Comparison of ENCODE assay signal across 18 mouse cellular contexts in the genomic region with DNA sequence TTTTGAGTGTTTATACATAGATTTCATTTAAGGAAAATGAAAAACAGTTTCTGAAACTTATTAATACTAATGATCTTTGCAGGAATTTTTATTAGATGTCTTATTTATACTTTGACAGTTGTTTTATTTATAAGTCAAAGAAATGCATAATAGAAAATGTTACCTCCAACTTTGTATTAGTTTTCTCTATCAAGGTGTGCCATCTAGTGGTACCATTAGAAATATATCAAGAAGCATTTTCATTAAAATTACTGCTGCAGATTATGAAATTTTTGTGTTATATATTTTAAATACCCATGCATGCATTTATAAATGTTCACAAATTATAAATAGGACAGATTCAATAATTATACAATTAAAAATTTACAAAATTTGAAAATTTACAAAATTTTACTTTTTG.
A peak's percentile ranks its signal among the peaks of the same experiment; 100 is the strongest.
DNase-seq lines count a peak whose midpoint lies in the region; ATAC-seq and TF ChIP-seq lines count a peak whose summit lies in the region.
"Had no signal": no experiment of that assay in that cellular context is flagged by ENCODE, and none has a peak within 500 bp of the region (broad histone marks: within the 10 kb centered on the region; RNA-seq: fewer than 3 reads in every experiment).

No protein-coding gene starts in this region.

- peak; percentile 50 for DNase-seq in hindbrain, postnatal 0 days (ENCODE audit: low spot score)
- DNase-seq in hindbrain, embryonic 11.5 days (ENCODE audit: low spot score), result no peak
- DNase-seq in lung, postnatal 0 days (ENCODE audit: low spot score), result peak; percentile 40
- DNase-seq in lung, postnatal 4 days, result no peak
- peak; percentile 20 for DNase-seq in NIH3T3 (ENCODE audit: low read depth)
- no peak for DNase-seq in stomach, postnatal 0 days (ENCODE audit: low spot score)
- no peak for DNase-seq in gastrocnemius, postnatal 10 days
- DNase-seq: cerebellum, adult 11-12 months; gastrocnemius, postnatal 25 days; heart, postnatal 4 days; kidney, postnatal 14 days; layer of hippocampus, adult 9-11 months; lung, postnatal 36 days; right cerebral cortex, postnatal 4 days had no signal

- TF ChIP-seq EP300 in lung, postnatal 0 days (IDR thresholded peaks at IDR 0.05), result no peak
- TF ChIP-seq EP300 in stomach, postnatal 0 days (optimal IDR thresholded peaks at IDR 0.05), result no peak

- no peak for ATAC-seq in hindbrain, postnatal 0 days
- ATAC-seq in hindbrain, embryonic 11.5 days (ENCODE audit: low FRiP score), result no peak
- no peak for ATAC-seq in lung, postnatal 0 days
- no peak for ATAC-seq in stomach, postnatal 0 days (ENCODE audit: low FRiP score, low TSS enrichment)
- ATAC-seq: intestine, embryonic 16.5 days; liver, embryonic 12.5 days; midbrain, embryonic 15.5 days had no signal

- no peak overlapping the region for H3K4me3 ChIP-seq in hindbrain, postnatal 0 days (ENCODE audit: low read length)
- H3K4me3 ChIP-seq in hindbrain, embryonic 11.5 days (ENCODE audit: low read depth, low read length), result no peak overlapping the region
- no peak overlapping the region for H3K4me3 ChIP-seq in lung, postnatal 0 days (ENCODE audit: low read depth, low read length)
- H3K4me3 ChIP-seq in stomach, postnatal 0 days (ENCODE audit: low read depth, low read length), result no peak overlapping the region
- H3K4me3 ChIP-seq: heart, embryonic 12.5 days; liver, embryonic 12.5 days; midbrain, embryonic 15.5 days had no signal

- H3K27me3 ChIP-seq in hindbrain, postnatal 0 days (ENCODE audit: insufficient read depth, low read length), result no peaks in the 10 kb centered on the region
- H3K27me3 ChIP-seq in hindbrain, embryonic 11.5 days (ENCODE audit: control insufficient read depth, insufficient read depth, low read length), result no peaks in the 10 kb centered on the region
- no peaks in the 10 kb centered on the region for H3K27me3 ChIP-seq in lung, postnatal 0 days (replicated peaks; ENCODE audit: insufficient read depth, low read length)
- no peaks in the 10 kb centered on the region for H3K27me3 ChIP-seq in stomach, postnatal 0 days (ENCODE audit: control insufficient read depth, insufficient read depth, low read length)
- H3K27me3 ChIP-seq: heart, embryonic 12.5 days; liver, embryonic 12.5 days; midbrain, embryonic 15.5 days had no signal

- no peaks in the 10 kb centered on the region for H3K9me3 ChIP-seq in hindbrain, postnatal 0 days (ENCODE audit: low read length)
- H3K9me3 ChIP-seq in hindbrain, embryonic 11.5 days (ENCODE audit: control insufficient read depth, low read length), result no peaks in the 10 kb centered on the region
- H3K9me3 ChIP-seq in lung, postnatal 0 days (ENCODE audit: low read length), result no peaks in the 10 kb centered on the region
- no peaks in the 10 kb centered on the region for H3K9me3 ChIP-seq in stomach, postnatal 0 days (ENCODE audit: control insufficient read depth, low read length)
- H3K9me3 ChIP-seq: heart, embryonic 12.5 days; liver, embryonic 12.5 days; midbrain, embryonic 15.5 days had no signal

- H3K27ac ChIP-seq in hindbrain, postnatal 0 days, result no peak overlapping the region
- no peak overlapping the region for H3K27ac ChIP-seq in hindbrain, embryonic 11.5 days (ENCODE audit: low read depth, low read length)
- no peak overlapping the region for H3K27ac ChIP-seq in lung, postnatal 0 days (ENCODE audit: low read length)
- H3K27ac ChIP-seq in stomach, postnatal 0 days (replicated peaks), result no peak overlapping the region
- H3K27ac ChIP-seq: liver, embryonic 12.5 days; midbrain, embryonic 15.5 days had no signal

- H3K36me3 ChIP-seq in hindbrain, postnatal 0 days (ENCODE audit: insufficient read depth, low read length), result no peaks in the 10 kb centered on the region
- H3K36me3 ChIP-seq in hindbrain, embryonic 11.5 days (ENCODE audit: control insufficient read depth, insufficient read depth, low read length), result no peaks in the 10 kb centered on the region
- H3K36me3 ChIP-seq in lung, postnatal 0 days (ENCODE audit: insufficient read depth, low read length), result no peaks in the 10 kb centered on the region
- no peaks in the 10 kb centered on the region for H3K36me3 ChIP-seq in stomach, postnatal 0 days (ENCODE audit: control insufficient read depth, insufficient read depth, low read length)
- H3K36me3 ChIP-seq: heart, embryonic 12.5 days; liver, embryonic 12.5 days; midbrain, embryonic 15.5 days had no signal

- TF ChIP-seq CTCF in hindbrain, postnatal 0 days (IDR thresholded peaks at IDR 0.05; ENCODE audit: low read depth), result peak; percentile 56
- peak; percentile 26 for TF ChIP-seq CTCF in lung, postnatal 0 days (IDR thresholded peaks at IDR 0.05)
- TF ChIP-seq CTCF in stomach, postnatal 0 days (IDR thresholded peaks at IDR 0.05; ENCODE audit: low read depth), result peak; percentile 63

- no peaks in the 10 kb centered on the region for H3K4me1 ChIP-seq in hindbrain, postnatal 0 days (ENCODE audit: insufficient read depth, low read length)
- no peaks in the 10 kb centered on the region for H3K4me1 ChIP-seq in hindbrain, embryonic 11.5 days (replicated peaks; ENCODE audit: control insufficient read depth, insufficient read depth, low read length)
- no peaks in the 10 kb centered on the region for H3K4me1 ChIP-seq in lung, postnatal 0 days (ENCODE audit: insufficient read depth, low read depth, low read length)
- H3K4me1 ChIP-seq in stomach, postnatal 0 days (replicated peaks; ENCODE audit: control insufficient read depth, insufficient read depth), result no peaks in the 10 kb centered on the region
- H3K4me1 ChIP-seq: heart, embryonic 12.5 days; liver, embryonic 12.5 days; midbrain, embryonic 15.5 days had no signal

- H3K9ac ChIP-seq in hindbrain, postnatal 0 days (replicated peaks; ENCODE audit: low read length), result no peak overlapping the region
- no peak overlapping the region for H3K9ac ChIP-seq in hindbrain, embryonic 11.5 days (ENCODE audit: low read depth, low read length)
- no peak overlapping the region for H3K9ac ChIP-seq in lung, postnatal 0 days (replicated peaks; ENCODE audit: low read depth)
- H3K9ac ChIP-seq in stomach, postnatal 0 days (ENCODE audit: low read length), result no peak overlapping the region
- H3K9ac ChIP-seq: heart, embryonic 12.5 days; liver, embryonic 12.5 days; midbrain, embryonic 15.5 days had no signal

- H3K4me2 ChIP-seq in hindbrain, postnatal 0 days (ENCODE audit: low read depth, low read length), result no peak overlapping the region
- H3K4me2 ChIP-seq in hindbrain, embryonic 11.5 days (replicated peaks; ENCODE audit: low read depth, low read length), result no peak overlapping the region
- H3K4me2 ChIP-seq in lung, postnatal 0 days (replicated peaks; ENCODE audit: low read depth, low read length), result no peak overlapping the region
- H3K4me2 ChIP-seq in stomach, postnatal 0 days (replicated peaks; ENCODE audit: low read depth), result no peak overlapping the region
- H3K4me2 ChIP-seq: heart, embryonic 12.5 days; liver, embryonic 12.5 days; midbrain, embryonic 15.5 days had no signal

Comparison
In these comparisons a context has a peak if more than half of its experiments do, and no peak if none do; other contexts are left out.
1. DNase-seq: peak in hindbrain, postnatal 0 days (single experiment), lung, postnatal 0 days (single experiment) and NIH3T3 (single experiment); none in hindbrain, embryonic 11.5 days (single experiment), lung, postnatal 4 days (0 of 2), stomach, postnatal 0 days (single experiment) and gastrocnemius, postnatal 10 days (single experiment).
2. Peak in every context shown above with its lines, with median percentiles within 50 percentile points of each other: CTCF ChIP-seq.